Mouse (Mus musculus) heart, embryonic 11.5 days (tissue): ENCODE results near the gene Arhgap10. TPM values are rescaled to one million over a fixed set of nuclear protein-coding genes. Genes with fewer than 3 reads are reported as not detected.

ENCODE experiments used
- ATAC-seq: fragments of 200-750 bp; cut with Nextera tagmentation; replicated peaks from 2 replicates; pipeline ENCODE4 v1.8.0; 2017; ENCODE audit warnings: moderate library complexity; ENCODE audit not compliant: insufficient number of reproducible peaks, low FRiP score, low TSS enrichment
- H3K27ac ChIP-seq: fragments of 300-500 bp; sonication (generic); 2 replicates; pipeline ENCODE4 v1.5.1; 2014; ENCODE audit warnings: mild to moderate bottlenecking, low read depth, low read length
- H3K27me3 ChIP-seq: fragments of 300-500 bp; sonication (generic); 2 replicates; pipeline ENCODE4 v1.6.1; 2014; ENCODE audit warnings: mild to moderate bottlenecking, low read length, mixed read lengths; ENCODE audit not compliant: control insufficient read depth, insufficient read depth
- H3K36me3 ChIP-seq: fragments of 300-500 bp; sonication (generic); 2 replicates; pipeline ENCODE4 v1.6.1; 2014; ENCODE audit warnings: mild to moderate bottlenecking, low read length, moderate library complexity, mixed read lengths; ENCODE audit not compliant: control insufficient read depth, insufficient read depth
- H3K4me1 ChIP-seq: fragments of 300-500 bp; sonication (generic); 2 replicates; pipeline ENCODE4 v1.6.1; 2014; ENCODE audit warnings: low read length; ENCODE audit not compliant: control insufficient read depth, insufficient read depth
- H3K4me2 ChIP-seq: fragments of 300-500 bp; sonication (generic); 2 replicates; pipeline ENCODE4 v1.6.1; 2014; ENCODE audit warnings: mild to moderate bottlenecking, moderate library complexity
- H3K4me3 ChIP-seq: fragments of 300-500 bp; sonication (generic); 2 replicates; pipeline ENCODE4 v1.5.1; 2014; ENCODE audit warnings: low read depth, low read length
- H3K9ac ChIP-seq: fragments of 300-500 bp; sonication (generic); 2 replicates; pipeline ENCODE4 v1.6.1; 2014; ENCODE audit warnings: mild to moderate bottlenecking, low read depth, low read length, moderate library complexity
- H3K9me3 ChIP-seq: fragments of 300-500 bp; sonication (generic); replicated peaks from 2 replicates; pipeline ENCODE4 v1.6.1; 2016; ENCODE audit warnings: low read length; ENCODE audit not compliant: control insufficient read depth
- WGBS: fragments of 180-500 bp; shearing (Covaris S2); extraction: QIAGEN DNeasy Blood & Tissue Kit; methylation state at CpG from one replicate; pipeline ENCODE4 v1.1.7; 2014; ENCODE audit not compliant: insufficient replicate concordance; 5-methylcytosine and 5-hydroxymethylcytosine counted together
- polyA plus RNA-seq: library from polyadenylated mRNA; unstranded; fragments of >200 nt; fragmentation: Nextera tagmentation; extraction: Ambion mirVana; gene quantifications from 2 replicates; pipeline ENCODE4 v1.2.1, GENCODE M21; 2014

Gene Arhgap10
- polyA plus RNA-seq, 1 experiment from 2014 or later = 23.2 TPM

DNA sequence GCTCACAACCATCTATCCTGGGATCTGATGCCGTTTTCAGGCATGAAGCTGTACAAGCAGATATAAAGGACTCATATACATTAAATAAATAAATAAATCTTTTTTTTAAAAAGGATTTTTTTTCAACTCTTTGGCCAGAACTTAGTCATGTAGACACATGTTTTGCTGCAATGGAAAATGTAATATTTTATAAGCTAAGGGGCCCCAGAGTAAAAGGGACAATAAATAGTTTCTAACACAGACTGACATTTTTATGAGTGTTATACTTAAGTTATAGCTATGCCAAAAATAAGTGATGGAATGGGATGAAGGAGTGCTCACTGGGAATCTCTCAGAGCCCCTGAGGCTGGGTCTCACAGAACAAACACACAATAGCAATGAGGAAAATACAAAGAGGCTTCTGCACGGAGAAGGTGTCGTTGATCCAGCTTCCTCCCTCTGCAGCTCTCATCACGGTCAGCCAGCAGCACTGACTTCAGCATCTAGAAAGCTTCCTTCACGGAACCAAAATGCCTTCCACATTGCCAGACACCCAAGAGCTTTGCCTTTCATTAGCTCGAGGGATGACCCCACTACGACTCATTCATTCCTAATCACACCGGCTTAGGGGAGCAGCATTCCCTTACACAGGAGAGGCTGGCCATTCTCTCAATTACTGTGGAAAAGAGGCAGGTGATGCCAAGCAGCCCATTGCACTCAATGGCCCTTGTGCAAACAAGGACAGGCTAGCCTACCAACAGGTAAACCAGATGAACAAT, 3.5 kb upstream of the Arhgap10 start:
- WGBS = 76% methylated on average over 8 of the region's 8 CpGs
- H3K9ac ChIP-seq = no peak overlapping the region
- no peak for ATAC-seq
- H3K27ac ChIP-seq = no peak overlapping the region
- H3K4me2 ChIP-seq = no peak overlapping the region
- H3K9me3 ChIP-seq = no peaks in the 10 kb centered on the region
- no peaks in the 10 kb centered on the region for H3K27me3 ChIP-seq
- no peaks in the 10 kb centered on the region for H3K36me3 ChIP-seq
- H3K4me3 ChIP-seq = no peak overlapping the region
- H3K4me1 ChIP-seq = peaks cover 19% of the 10 kb centered on the region

- no peak overlapping the region for H3K27ac ChIP-seq
- no peak overlapping the region for H3K4me2 ChIP-seq
- no peak overlapping the region for H3K4me3 ChIP-seq
- no peak overlapping the region for H3K9ac ChIP-seq
- no peaks in the 10 kb centered on the region for H3K9me3 ChIP-seq
- peaks cover 25% of the 10 kb centered on the region for H3K4me1 ChIP-seq
- no peaks in the 10 kb centered on the region for H3K36me3 ChIP-seq
- ATAC-seq = no peak
- H3K27me3 ChIP-seq = no peaks in the 10 kb centered on the region
- 89% methylated on average over 4 of the region's 4 CpGs for WGBS
Measured at GRCm38 (mm10) chr8:77520601-77521000, 2.8 kb upstream of the Arhgap10 start.

- H3K4me3 ChIP-seq = peak overlapping the region; percentile 79
- no peaks in the 10 kb centered on the region for H3K27me3 ChIP-seq
- peak overlapping the region; percentile 89 for H3K27ac ChIP-seq
- peak; percentile 60 for ATAC-seq
- peak overlapping the region; percentile 80 for H3K4me2 ChIP-seq
- no peaks in the 10 kb centered on the region for H3K36me3 ChIP-seq
- H3K4me1 ChIP-seq = peaks cover 22% of the 10 kb centered on the region
- no peaks in the 10 kb centered on the region for H3K9me3 ChIP-seq
- peak overlapping the region; percentile 94 for H3K9ac ChIP-seq
- 6% methylated on average over 33 of the region's 33 CpGs for WGBS
Measured at GRCm38 (mm10) chr8:77518201-77519115, 705 bp upstream of the Arhgap10 start.

GRCm38 (mm10) chr8:77516845-77517244, 908 bp downstream of the Arhgap10 start:
- Histone ChIP-seq H3K27me3 (no peaks in the 10 kb centered on the region), H3K36me3 (no peaks in the 10 kb centered on the region), H3K4me2 (peak overlapping the region; percentile 80), H3K9me3 (no peaks in the 10 kb centered on the region), H3K4me3 (peak overlapping the region; percentile 79), H3K9ac (peak overlapping the region; percentile 94), H3K27ac (peak overlapping the region; percentile 89), H3K4me1 (peaks cover 22% of the 10 kb centered on the region)
- 8% methylated on average over 10 of the region's 10 CpGs for WGBS
- no peak for ATAC-seq

GRCm38 (mm10) chr8:77515786-77516185, 2.0 kb downstream of the Arhgap10 start:
- Histone ChIP-seq H3K27ac (no peak overlapping the region), H3K4me1 (peaks cover 22% of the 10 kb centered on the region), H3K9ac (0 out of 2 replicates have a peak overlapping the region, but pooled peaks have one; percentile 94)

DNA sequence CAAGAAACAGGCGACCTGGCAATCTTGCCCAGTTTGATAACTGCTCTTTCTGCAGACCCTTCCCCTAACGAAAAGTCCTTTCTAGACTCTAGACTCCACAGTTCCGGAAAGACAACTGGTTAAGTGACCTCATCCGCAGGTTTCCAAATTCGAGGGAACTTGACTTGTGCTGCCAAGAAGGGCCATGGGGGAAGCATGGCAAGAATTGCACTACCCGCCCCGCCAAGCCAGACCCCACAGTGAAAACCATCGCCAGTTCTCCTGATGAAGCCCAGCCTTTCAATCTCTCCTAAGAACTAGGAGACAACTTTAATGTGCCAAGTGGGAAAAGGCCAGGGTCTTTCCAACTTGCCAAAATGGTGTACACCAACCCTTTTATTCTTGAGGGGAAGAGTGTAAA, 2.6 kb downstream of the Arhgap10 start:
- H3K4me3 ChIP-seq = no peak overlapping the region
- H3K4me1 ChIP-seq = peaks cover 22% of the 10 kb centered on the region
- 85% methylated on average over 8 of the region's 8 CpGs for WGBS
- ATAC-seq = no peak
- H3K27ac ChIP-seq = no peak overlapping the region
- H3K36me3 ChIP-seq = no peaks in the 10 kb centered on the region
- no peaks in the 10 kb centered on the region for H3K27me3 ChIP-seq
- no peak overlapping the region; the same call in 1 of the 2 replicates for H3K4me2 ChIP-seq
- no peak overlapping the region for H3K9ac ChIP-seq
- H3K9me3 ChIP-seq = no peaks in the 10 kb centered on the region

More at GRCm38 (mm10) chr8:77515786-77516185, 2.0 kb downstream of the Arhgap10 start:
- Histone ChIP-seq H3K27me3 (no peaks in the 10 kb centered on the region), H3K9me3 (no peaks in the 10 kb centered on the region), H3K4me3 (peak overlapping the region; percentile 79; the same call in 1 of the 2 replicates), H3K36me3 (no peaks in the 10 kb centered on the region), H3K4me2 (peak overlapping the region; percentile 80)
- no peak for ATAC-seq
- 62% methylated on average over 8 of the region's 8 CpGs for WGBS

DNA sequence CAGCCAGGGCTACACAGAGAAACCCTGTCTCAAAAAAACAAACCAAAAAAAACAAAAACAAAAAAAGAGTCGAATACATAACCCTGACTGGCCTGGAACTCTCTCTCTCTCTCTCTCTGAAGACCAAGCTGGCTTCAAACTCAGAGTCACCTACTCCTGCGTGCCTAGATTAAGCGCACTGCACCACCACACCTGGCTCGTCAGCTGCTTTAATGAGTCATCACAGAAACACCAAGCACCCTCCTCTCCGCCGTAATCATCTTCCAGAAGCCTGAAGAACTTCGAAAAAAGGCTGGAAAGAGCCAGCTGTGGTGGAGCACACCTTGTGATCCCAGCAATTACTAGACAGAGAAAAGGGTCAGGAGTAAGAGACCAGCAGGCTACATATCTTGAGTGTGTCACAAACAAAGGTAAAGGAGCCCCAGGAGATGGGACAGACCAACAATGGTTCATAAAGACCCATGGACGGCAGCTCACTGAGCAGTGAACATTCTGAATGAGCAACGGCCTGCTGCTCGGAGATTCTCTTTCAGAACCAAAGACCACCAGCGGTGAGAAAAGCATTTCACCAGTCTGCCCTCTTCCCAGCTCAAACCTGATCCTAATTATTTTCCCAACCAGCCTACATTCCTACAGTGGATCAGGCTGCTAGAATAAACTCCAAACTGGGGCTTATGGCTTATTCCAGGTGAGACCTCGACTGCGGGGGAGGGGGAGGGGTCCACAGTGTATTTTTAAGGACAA, 5.8 kb downstream of the Arhgap10 start:
- Histone ChIP-seq H3K27me3 (no peaks in the 10 kb centered on the region), H3K9me3 (no peaks in the 10 kb centered on the region), H3K4me1 (peaks cover 19% of the 10 kb centered on the region), H3K9ac (no peak overlapping the region), H3K4me3 (no peak overlapping the region), H3K4me2 (no peak overlapping the region), H3K36me3 (no peaks in the 10 kb centered on the region), H3K27ac (no peak overlapping the region)
- 77% methylated on average over 13 of the region's 13 CpGs for WGBS
- ATAC-seq = no peak

GRCm38 (mm10) chr8:77510426-77510825, 7.3 kb downstream of the Arhgap10 start:
- Histone ChIP-seq H3K9ac (no peak overlapping the region), H3K4me2 (no peak overlapping the region), H3K9me3 (no peaks in the 10 kb centered on the region), H3K27me3 (no peaks in the 10 kb centered on the region), H3K27ac (no peak overlapping the region), H3K36me3 (no peaks in the 10 kb centered on the region), H3K4me3 (no peak overlapping the region), H3K4me1 (peaks cover 6% of the 10 kb centered on the region)
- no peak for ATAC-seq
- 81% methylated on average over 3 of the region's 3 CpGs for WGBS
